Mouse (Mus musculus) stomach, postnatal 0 days (tissue): ENCODE data around the gene Gas7.

ENCODE experiments used
- CTCF ChIP-seq: IDR thresholded peaks from 2 replicates; pipeline ENCODE4 v1.5.1; 2016; ENCODE audit warnings: antibody characterized with exemption, low read depth, mild to moderate bottlenecking, moderate library complexity
- EP300 ChIP-seq: optimal IDR thresholded peaks from 2 replicates; pipeline ENCODE3; 2016; ENCODE audit warnings: antibody characterized with exemption

GRCm38 (mm10) chr11:67510831-67511230, 55.6 kb downstream of the Gas7 start:
- TF ChIP-seq CTCF: no peak
- TF ChIP-seq EP300: no peak
